Mouse (Mus musculus) MEL (cell line): ENCODE measurements around the gene Akt1. TPM values are rescaled to one million over a fixed set of nuclear protein-coding genes. Genes with fewer than 3 reads are reported as not detected.

ENCODE experiments used
- DNase-seq: peaks from one replicate; pipeline ENCODE4 v3.0.0; 2011; ENCODE audit warnings: low read depth, low spot score
- H3K27ac ChIP-seq: 2 replicates; pipeline ENCODE4 v1.5.1; 2012; ENCODE audit warnings: low read depth, mild to moderate bottlenecking, control low read depth, low read length, moderate library complexity; ENCODE audit not compliant: control insufficient read depth
- H3K27me3 ChIP-seq, 2 experiments: fragments of 150-350 bp in 1 of 2; sonication (generic) in 1 of 2; 2 replicates each; pipeline ENCODE4 v1.6.1; 2012; ENCODE audit warnings: low read length in 2 of 2, mild to moderate bottlenecking in 2 of 2, improper control_type of control experiment in 1 of 2, moderate library complexity in 1 of 2; ENCODE audit not compliant: insufficient read depth in 2 of 2, control insufficient read depth in 1 of 2
- H3K36me3 ChIP-seq, 2 experiments: 2 replicates each; pipeline ENCODE4 v1.6.1; 2012 to 2014; ENCODE audit warnings: low read length in 2 of 2, improper control_type of control experiment in 1 of 2, inconsistent platforms in 1 of 2, mild to moderate bottlenecking in 1 of 2; ENCODE audit not compliant: insufficient read depth in 2 of 2, control insufficient read depth in 1 of 2
- H3K4me1 ChIP-seq, 2 experiments: fragments of 150-350 bp in 1 of 2; sonication (generic) in 1 of 2; 2 replicates each; pipeline ENCODE4 v1.6.1; 2012; ENCODE audit warnings: low read length in 2 of 2, improper control_type of control experiment in 1 of 2, mild to moderate bottlenecking in 1 of 2; ENCODE audit not compliant: insufficient read depth in 2 of 2, control insufficient read depth in 1 of 2
- H3K4me3 ChIP-seq, 2 experiments: fragments of 150-350 bp in 1 of 2; sonication (generic) in 1 of 2; 2 replicates each; pipeline ENCODE4 v1.5.1; 2012; ENCODE audit warnings: low read depth in 2 of 2, low read length in 2 of 2, mild to moderate bottlenecking in 2 of 2, moderate library complexity in 2 of 2, control low read depth in 1 of 2, improper control_type of control experiment in 1 of 2; ENCODE audit not compliant: control insufficient read depth in 1 of 2, insufficient read depth in 1 of 2
- H3K79me2 ChIP-seq: 2 replicates; pipeline ENCODE4 v1.6.1; 2012; ENCODE audit warnings: mild to moderate bottlenecking, low read length, moderate library complexity; ENCODE audit not compliant: control insufficient read depth, poor library complexity, insufficient read depth
- H3K9ac ChIP-seq: 2 replicates; pipeline ENCODE4 v1.6.1; 2012; ENCODE audit warnings: low read depth, mild to moderate bottlenecking, control low read depth, low read length, moderate library complexity; ENCODE audit not compliant: control insufficient read depth, poor library complexity, severe bottlenecking
- H3K9me3 ChIP-seq: fragments of 150-350 bp; sonication (generic); replicated peaks from 2 replicates; pipeline ENCODE4 v1.6.1; 2012; ENCODE audit warnings: mild to moderate bottlenecking, low read length, improper control_type of control experiment, moderate library complexity; ENCODE audit not compliant: insufficient read depth
- BHLHE40 ChIP-seq: IDR thresholded peaks from 2 replicates; pipeline ENCODE4 v1.6.1; 2012; ENCODE audit warnings: low read depth, mild to moderate bottlenecking, inconsistent platforms, low read length, improper control_type of control experiment, borderline replicate concordance
- CHD1 ChIP-seq: IDR thresholded peaks from 2 replicates; pipeline ENCODE4 v1.6.1; 2012; ENCODE audit warnings: low read depth, mild to moderate bottlenecking, inconsistent platforms, low read length, improper control_type of control experiment
- CTCF ChIP-seq, 3 experiments: IDR thresholded peaks in 2 of 3; conservative IDR thresholded peaks in 1 of 3; 2 replicates each; pipeline ENCODE4 v1.5.1; 2011 to 2012; ENCODE audit warnings: low read length in 3 of 3, low read depth in 2 of 3, mild to moderate bottlenecking in 2 of 3, improper control_type of control experiment in 1 of 3, inconsistent platforms in 1 of 3, mixed read lengths in 1 of 3, moderate library complexity in 1 of 3; ENCODE audit not compliant: control insufficient read depth in 1 of 3, insufficient read depth in 1 of 3, poor library complexity in 1 of 3, severe bottlenecking in 1 of 3
- ETS1 ChIP-seq: IDR thresholded peaks from 2 replicates; pipeline ENCODE4 v1.6.1; 2012; ENCODE audit warnings: low read depth, mild to moderate bottlenecking, inconsistent platforms, low read length, improper control_type of control experiment, moderate library complexity
- GATA1 ChIP-seq: IDR thresholded peaks from 2 replicates; pipeline ENCODE4 v1.6.1; 2011; ENCODE audit warnings: low read depth, low read length, improper control_type of control experiment
- JUND ChIP-seq: IDR thresholded peaks from 2 replicates; pipeline ENCODE4 v1.6.1; 2011; ENCODE audit warnings: low read depth, mild to moderate bottlenecking, improper control_type of control experiment, low read length
- KAT2A ChIP-seq: conservative IDR thresholded peaks from 2 replicates; pipeline ENCODE4 v1.6.1; 2012; ENCODE audit warnings: low read depth, low read length, improper control_type of control experiment, inconsistent platforms
- MAFK ChIP-seq: IDR thresholded peaks from 2 replicates; pipeline ENCODE4 v1.6.1; 2011; ENCODE audit warnings: low read depth, mild to moderate bottlenecking, low read length, improper control_type of control experiment, borderline replicate concordance
- MXI1 ChIP-seq: IDR thresholded peaks from 2 replicates; pipeline ENCODE4 v1.6.1; 2011; ENCODE audit warnings: mild to moderate bottlenecking, low read depth, low read length, improper control_type of control experiment
- MYC ChIP-seq: IDR thresholded peaks from 2 replicates; pipeline ENCODE4 v1.6.1; 2011; ENCODE audit warnings: low read depth, mild to moderate bottlenecking, low read length, improper control_type of control experiment, moderate library complexity
- NELFE ChIP-seq: IDR thresholded peaks from 2 replicates; pipeline ENCODE4 v1.6.1; 2011; ENCODE audit warnings: low read depth, low read length, improper control_type of control experiment
- POLR2AphosphoS2 ChIP-seq: IDR thresholded peaks from 2 replicates; pipeline ENCODE4 v1.6.1; 2011; ENCODE audit warnings: low read length, improper control_type of control experiment
- SIN3A ChIP-seq: IDR thresholded peaks from 2 replicates; pipeline ENCODE4 v1.6.1; 2012; ENCODE audit warnings: low read length, improper control_type of control experiment, inconsistent platforms
- TAL1 ChIP-seq: IDR thresholded peaks from 2 replicates; pipeline ENCODE4 v1.6.1; 2012; ENCODE audit warnings: mild to moderate bottlenecking, inconsistent platforms, low read length, moderate library complexity, mixed read lengths
- TBP ChIP-seq: IDR thresholded peaks from 2 replicates; pipeline ENCODE4 v1.8.0; 2011; ENCODE audit warnings: low read depth, low read length, improper control_type of control experiment
- TCF12 ChIP-seq: IDR thresholded peaks from 2 replicates; pipeline ENCODE4 v1.6.1; 2014; ENCODE audit warnings: low read depth, mild to moderate bottlenecking, inconsistent platforms, low read length, improper control_type of control experiment, moderate library complexity
- UBTF ChIP-seq: IDR thresholded peaks from 2 replicates; pipeline ENCODE4 v1.6.1; 2012; ENCODE audit warnings: low read depth, mild to moderate bottlenecking, inconsistent platforms, low read length, improper control_type of control experiment, moderate library complexity, borderline replicate concordance; ENCODE audit not compliant: insufficient read depth
- USF2 ChIP-seq, 2 experiments: IDR thresholded peaks; 2 replicates each; pipeline ENCODE4 v1.6.1; 2011 to 2012; ENCODE audit warnings: improper control_type of control experiment in 2 of 2, low read length in 2 of 2, borderline replicate concordance in 1 of 2, inconsistent platforms in 1 of 2, low read depth in 1 of 2, mild to moderate bottlenecking in 1 of 2; ENCODE audit not compliant: insufficient read depth in 1 of 2
- ZNF384 ChIP-seq: IDR thresholded peaks from 2 replicates; pipeline ENCODE4 v1.6.1; 2012; ENCODE audit warnings: low read depth, mild to moderate bottlenecking, inconsistent platforms, low read length, improper control_type of control experiment
- polyA plus RNA-seq, 2 experiments: library from polyadenylated mRNA; stranded (reverse) in 1 of 2; unstranded in 1 of 2; fragments of >175 nt in 1 of 2; fragments of >200 nt in 1 of 2; gene quantifications; 2 replicates each; pipeline versions ENCODE4 v1.2.1 to v1.2.4; 2012; ENCODE audit warnings: low replicate concordance in 2 of 2, low read depth in 1 of 2; ENCODE audit not compliant: insufficient read length in 2 of 2, insufficient read depth in 1 of 2, missing spikeins in 1 of 2
- total RNA-seq: library from RNA; depleted of rRNA; stranded (reverse); fragments of 300-350 nt; gene quantifications from 2 replicates; pipeline ENCODE4 v1.2.3, GENCODE M21; 2012

Gene Akt1
- total and polyA plus RNA-seq, 3 experiments, result 322 to 827 (median 764) TPM

GRCm38 (mm10) chr12:112663716-112664115 is 11.0 kb downstream of the Akt1 start:
- Histone ChIP-seq H3K27me3 (no peaks in the 10 kb centered on the region), H3K9ac (no peak overlapping the region), H3K4me3 (no peak overlapping the region), H3K27ac (no peak overlapping the region), H3K79me2 (peaks cover 36% of the 10 kb centered on the region), H3K4me1 (no peaks in the 10 kb centered on the region), H3K36me3 (peaks cover 0 to 41% of the 10 kb centered on the region in 2 experiments; a peak in 2 of 4 replicates), H3K9me3 (no peaks in the 10 kb centered on the region)
- TF ChIP-seq TAL1 (no peak), POLR2AphosphoS2 (no peak; the same call in 1 of the 2 replicates)
- no peak for DNase-seq

DNA sequence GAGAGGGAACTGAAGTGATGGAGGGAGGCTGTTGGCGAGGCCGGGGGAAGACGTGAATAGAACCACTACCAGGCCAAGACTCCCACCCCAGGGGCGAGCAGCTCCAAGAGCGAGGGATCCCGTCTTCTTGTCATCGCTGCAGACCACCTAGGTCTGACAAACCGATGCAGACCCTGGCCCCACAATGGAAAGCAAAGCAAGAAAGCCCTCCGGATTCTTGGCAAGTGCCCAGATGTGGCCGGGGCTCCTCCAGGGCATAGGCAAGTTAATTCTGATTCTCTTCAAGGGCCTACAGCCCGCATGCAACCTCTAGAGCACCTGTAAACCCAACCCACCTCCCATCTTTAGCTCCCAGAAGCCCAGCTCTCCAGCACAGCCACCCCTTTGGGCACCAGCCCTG is 11.4 kb downstream of the Akt1 start:
- no peak for DNase-seq
- H3K27ac ChIP-seq, result no peak overlapping the region
- H3K4me1 ChIP-seq, result no peaks in the 10 kb centered on the region
- no peak for TF ChIP-seq MXI1
- TF ChIP-seq BHLHE40, result no peak
- no peak for TF ChIP-seq ZNF384
- no peak for TF ChIP-seq MYC
- TF ChIP-seq USF2 (IDR thresholded peaks at IDR 0.05; ENCODE audit: borderline replicate concordance in 1 of 2, insufficient read depth in 1 of 2, low read depth in 1 of 2, low read length in 2 of 2), result no peak
- TF ChIP-seq NELFE, result no peak
- TF ChIP-seq CHD1, result no peak
- no peak for TF ChIP-seq SIN3A
- H3K79me2 ChIP-seq, result peaks cover 32% of the 10 kb centered on the region
- H3K27me3 ChIP-seq, result no peaks in the 10 kb centered on the region
- no peak overlapping the region for H3K4me3 ChIP-seq
- peaks cover 0 to 42% of the 10 kb centered on the region in 2 experiments; a peak in 2 of 4 replicates for H3K36me3 ChIP-seq
- H3K9ac ChIP-seq, result no peak overlapping the region
- H3K9me3 ChIP-seq, result no peaks in the 10 kb centered on the region

- TF ChIP-seq TCF12, result no peak
- no peak for TF ChIP-seq TAL1
- TF ChIP-seq MYC, result no peak
- no peak for TF ChIP-seq KAT2A
- TF ChIP-seq CTCF (IDR thresholded peaks at IDR 0.05 in 2 of 3, conservative IDR thresholded peaks at IDR 0.05 in 1 of 3; ENCODE audit: control insufficient read depth in 1 of 3, insufficient read depth in 1 of 3, low read depth in 2 of 3, low read length in 3 of 3, poor library complexity in 1 of 3, severe bottlenecking in 1 of 3), result no peak
- no peak for TF ChIP-seq ETS1
- TF ChIP-seq BHLHE40, result no peak
- TF ChIP-seq NELFE, result no peak
- no peak for TF ChIP-seq UBTF
- no peak for TF ChIP-seq CHD1
- TF ChIP-seq TBP, result no peak
- TF ChIP-seq JUND, result no peak
- no peak for TF ChIP-seq USF2 (IDR thresholded peaks at IDR 0.05; ENCODE audit: borderline replicate concordance in 1 of 2, insufficient read depth in 1 of 2, low read depth in 1 of 2, low read length in 2 of 2)
- TF ChIP-seq GATA1, result no peak
- no peak for TF ChIP-seq MAFK
- no peak overlapping the region for H3K9ac ChIP-seq
- peaks cover 0 to 48% of the 10 kb centered on the region in 2 experiments; a peak in 2 of 4 replicates for H3K36me3 ChIP-seq
- no peaks in the 10 kb centered on the region for H3K27me3 ChIP-seq
- H3K79me2 ChIP-seq, result peaks cover 22% of the 10 kb centered on the region; the same call in 1 of the 2 replicates
- no peaks in the 10 kb centered on the region for H3K4me1 ChIP-seq
- no peaks in the 10 kb centered on the region for H3K9me3 ChIP-seq
- no peak overlapping the region for H3K4me3 ChIP-seq
- H3K27ac ChIP-seq, result no peak overlapping the region
- DNase-seq, result no peak
Observed at GRCm38 (mm10) chr12:112661851-112662250, 12.8 kb downstream of the Akt1 start.
